Mouse (Mus musculus) brain, embryonic 14.5 days (tissue): ENCODE measurements around the gene Nlgn3.

Experiments
- CTCF ChIP-seq: fragments of 200-500 bp; IDR thresholded peaks from 2 replicates; pipeline ENCODE4 v1.5.1; 2012; ENCODE audit warnings: inconsistent platforms, mild to moderate bottlenecking, moderate library complexity, borderline replicate concordance; ENCODE audit not compliant: insufficient read depth, insufficient read length; ENCODE audit errors: extremely low read depth
- POLR2A ChIP-seq: fragments of 200-500 bp; IDR thresholded peaks from 2 replicates; pipeline ENCODE4 v1.6.1; 2012; ENCODE audit warnings: mild to moderate bottlenecking, inconsistent platforms, borderline replicate concordance; ENCODE audit not compliant: poor library complexity, insufficient read depth, insufficient read length, severe bottlenecking; ENCODE audit errors: extremely low read depth

DNA sequence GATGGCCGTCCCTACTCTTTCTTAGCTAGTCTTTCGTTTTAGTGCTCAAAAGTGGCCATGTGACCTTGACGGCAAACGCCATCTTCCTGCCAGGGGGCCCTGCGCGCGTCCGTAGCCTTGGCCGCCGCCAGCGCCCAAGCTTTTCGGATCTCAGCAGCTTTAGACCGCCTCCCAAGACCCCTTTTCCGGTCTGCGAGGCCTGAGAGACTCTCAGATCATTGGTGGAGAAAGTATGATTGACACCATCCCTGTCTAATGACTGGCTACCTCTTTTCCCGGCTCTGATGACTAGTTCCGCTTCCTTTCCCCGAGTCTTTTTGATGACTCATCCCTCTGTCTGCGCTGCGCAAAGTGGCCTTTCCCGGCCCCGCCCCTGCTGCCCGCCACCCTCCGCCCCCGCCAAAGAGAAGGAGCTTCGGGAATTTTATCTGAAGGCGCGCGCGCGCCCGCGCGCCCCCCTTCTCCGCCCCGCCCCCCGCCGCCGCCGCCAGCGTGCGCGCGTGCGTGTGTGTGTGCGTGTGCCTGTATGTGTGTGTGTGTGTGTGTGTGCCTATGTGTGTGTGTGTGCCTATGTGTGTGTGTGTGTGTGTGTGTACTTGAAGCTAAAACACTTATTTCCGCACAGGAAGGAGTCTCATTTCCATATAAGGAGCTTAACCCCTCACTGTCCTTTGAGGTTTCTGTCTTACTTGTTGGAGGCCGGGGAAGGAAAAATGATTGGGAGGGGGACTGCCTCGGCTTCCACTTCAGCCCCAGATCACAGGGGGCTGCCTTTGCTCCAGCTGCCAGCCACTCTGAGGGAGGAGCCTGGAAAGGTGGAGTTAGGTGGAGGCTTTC lies 33.6 kb downstream of the Nlgn3 start:
- TF ChIP-seq CTCF = no peak
- peak; percentile 43; the same call in 1 of the 2 replicates for TF ChIP-seq POLR2A
